22 mouse cellular contexts compared by ENCODE assay signal in the genomic region with DNA sequence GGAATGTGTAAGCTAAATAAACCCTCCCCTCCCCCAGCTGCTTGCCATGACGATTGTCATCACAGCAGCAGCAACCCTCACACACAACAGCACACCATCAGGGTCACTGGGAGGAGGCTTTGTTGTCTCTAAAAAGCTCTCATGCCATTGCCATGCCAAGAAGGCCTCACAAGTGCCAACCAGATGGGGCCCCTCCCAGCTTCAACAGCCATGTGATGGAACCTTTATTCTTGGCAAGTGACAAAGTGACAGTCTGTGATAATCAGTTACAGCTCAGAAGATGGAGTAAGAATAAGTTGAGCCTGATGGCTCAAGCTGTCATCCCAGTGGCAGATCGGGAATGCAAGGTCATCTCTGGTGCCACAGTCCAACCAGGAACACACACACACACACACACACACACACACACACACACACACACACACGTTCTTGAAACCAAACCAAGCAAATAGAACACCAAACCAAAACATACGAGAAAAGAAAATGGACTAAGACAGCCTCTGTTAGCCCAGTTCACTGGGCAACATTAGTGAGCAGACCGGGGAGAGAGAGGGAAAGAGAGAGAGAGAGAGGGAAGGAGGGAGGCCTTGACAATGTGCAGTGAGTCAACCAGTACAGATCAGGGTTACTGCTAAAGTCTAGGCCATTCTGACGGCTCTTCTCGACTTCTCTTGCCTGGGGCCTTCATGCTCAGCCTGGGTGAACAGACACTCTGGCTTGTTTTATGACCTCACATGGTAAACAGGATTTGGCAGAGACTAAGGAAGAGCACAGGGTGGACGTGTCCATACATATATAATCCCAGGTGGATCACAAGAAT. TPM values are rescaled to one million over a fixed set of nuclear protein-coding genes. Genes with fewer than 3 reads are reported as not detected.
DNase-seq lines count a peak whose midpoint lies in the region; ATAC-seq and TF ChIP-seq lines count a peak whose summit lies in the region.
"Had no signal": no experiment of that assay in that cellular context is flagged by ENCODE, and none has a peak within 500 bp of the region (broad histone marks: within the 10 kb centered on the region; RNA-seq: fewer than 3 reads in every experiment).

No protein-coding gene starts in this region.

- peaks cover 11% of the 10 kb centered on the region for H3K4me1 ChIP-seq in liver, adult 2 months (ENCODE audit: control insufficient read depth, insufficient read depth, low read length)
- H3K4me1 ChIP-seq in liver, postnatal 0 days (ENCODE audit: insufficient read depth), result peaks cover 20% of the 10 kb centered on the region

- TF ChIP-seq EP300 in liver, postnatal 0 days (IDR thresholded peaks at IDR 0.05; ENCODE audit: low read depth), result no peak

- no peak for TF ChIP-seq CTCF in liver, adult 2 months (IDR thresholded peaks at IDR 0.05; ENCODE audit: low read depth, low read length)
- TF ChIP-seq CTCF in liver, postnatal 0 days (IDR thresholded peaks at IDR 0.05; ENCODE audit: low read depth), result no peak

- no peak overlapping the region for H3K4me2 ChIP-seq in liver, postnatal 0 days (ENCODE audit: low read depth, low read length)
- H3K4me2 ChIP-seq: heart, embryonic 15.5 days; lung, embryonic 15.5 days; neural tube, embryonic 12.5 days had no signal

- H3K4me3 ChIP-seq in liver, adult 2 months (ENCODE audit: insufficient read depth, low read depth, low read length), result no peak overlapping the region
- no peak overlapping the region for H3K4me3 ChIP-seq in liver, postnatal 0 days (ENCODE audit: low read depth, low read length)
- H3K4me3 ChIP-seq: heart, embryonic 15.5 days; lung, embryonic 15.5 days; neural tube, embryonic 12.5 days had no signal

- no peak for TF ChIP-seq POLR2A in liver, adult 2 months (IDR thresholded peaks at IDR 0.05; ENCODE audit: extremely low read depth, insufficient read depth, low read length)

- no peak for ATAC-seq in liver, postnatal 0 days
- peak; percentile 20 for ATAC-seq in megakaryocyte progenitor cell, adult 5-6 weeks (replicated peaks; ENCODE audit: poor library complexity)
- ATAC-seq: intestine, postnatal 0 days; Patski had no signal

- no peaks in the 10 kb centered on the region for H3K9me3 ChIP-seq in liver, postnatal 0 days (ENCODE audit: low read length)
- H3K9me3 ChIP-seq: heart, embryonic 15.5 days; lung, embryonic 15.5 days; neural tube, embryonic 12.5 days had no signal

- 47% methylated on average over 8 of the region's 8 CpGs for WGBS in liver, adult 2 months
- 61% methylated on average over 8 of the region's 8 CpGs for WGBS in liver, postnatal 0 days (ENCODE audit: insufficient replicate concordance)

- peak; percentile 75 to 79 for DNase-seq in cerebellum, postnatal 10 days
- DNase-seq in cerebellum, postnatal 36 days, result no peak
- DNase-seq in liver, adult 2 months (ENCODE audit: extremely low read depth, low read depth, low spot score), result peak; percentile 48
- no peak for DNase-seq in liver, postnatal 0 days
- DNase-seq in adrenal gland, postnatal 14 days, result peak; percentile 79
- no peak for DNase-seq in ovary, postnatal 14 days (ENCODE audit: low spot score)
- DNase-seq: cerebellum, adult 2 months; gastrocnemius, postnatal 36 days; kidney, postnatal 36 days; midbrain, embryonic 14.5 days; thymus, postnatal 14 days had no signal

- H3K79me2 ChIP-seq in liver, adult 2 months (ENCODE audit: control insufficient read depth, insufficient read depth, low read length), result no peaks in the 10 kb centered on the region

- no peaks in the 10 kb centered on the region for H3K27me3 ChIP-seq in liver, adult 2 months (ENCODE audit: control insufficient read depth, insufficient read depth, low read length)
- no peaks in the 10 kb centered on the region for H3K27me3 ChIP-seq in liver, postnatal 0 days (ENCODE audit: insufficient read depth, low read length)
- H3K27me3 ChIP-seq: heart, embryonic 15.5 days; lung, embryonic 15.5 days; Patski had no signal

- H3K9ac ChIP-seq in liver, adult 2 months (ENCODE audit: low read depth, low read length), result no peak overlapping the region
- H3K9ac ChIP-seq in liver, postnatal 0 days (replicated peaks), result no peak overlapping the region
- H3K9ac ChIP-seq: heart, embryonic 15.5 days; liver, embryonic 14.5 days; lung, embryonic 15.5 days; neural tube, embryonic 12.5 days had no signal

- H3K27ac ChIP-seq in liver, adult 2 months (replicated peaks; ENCODE audit: insufficient read depth, low read depth, low read length), result peak overlapping the region; percentile 35
- H3K27ac ChIP-seq in liver, postnatal 0 days (ENCODE audit: low read depth), result no peak overlapping the region
- H3K27ac ChIP-seq: heart, embryonic 15.5 days; liver, embryonic 14.5 days; lung, embryonic 15.5 days; neural tube, embryonic 12.5 days had no signal

- H3K36me3 ChIP-seq in liver, adult 2 months (ENCODE audit: control insufficient read depth, insufficient read depth, low read length), result peaks cover 17% of the 10 kb centered on the region; the same call in 1 of the 2 replicates
- H3K36me3 ChIP-seq in liver, postnatal 0 days (replicated peaks; ENCODE audit: insufficient read depth, low read length), result peaks cover 27% of the 10 kb centered on the region

RNA-seq across cellular contexts. Expression of gene Flt3l, which starts 3.9 kb away (rescaled TPM):
- 3.2 and 5.4 TPM in 2 replicates for total RNA-seq in liver, adult 2 months (2014; rRNA removed)
- 20.8 and 30.8 TPM in 2 replicates for polyA plus RNA-seq in liver, adult 2 months (2012; rRNA removed)
- polyA plus RNA-seq in liver, postnatal 0 days (2015; fragmentation: Nextera tagmentation; extraction: Ambion mirVana), result 2.0 and 2.3 TPM in 2 replicates
- total RNA-seq in adrenal gland, postnatal 14 days (2021), result 13.3 and 25.0 TPM in 2 replicates
- total RNA-seq in megakaryocyte progenitor cell, adult 5-6 weeks (2015), result 8.2 and 8.5 TPM in 2 replicates
- 4.7 and 7.0 TPM in 2 replicates for total RNA-seq in megakaryocyte progenitor cell, adult 5-6 weeks (2017)

RNA-seq across cellular contexts. Expression of gene Gm45713, which starts 4.1 kb away (rescaled TPM):
- total RNA-seq in liver, adult 2 months (2014; rRNA removed), result 0.13 TPM in 1 of 2 replicates, not detected in the other
- 0.98 TPM in 1 of 2 replicates, not detected in the other for polyA plus RNA-seq in liver, adult 2 months (2012; rRNA removed)
- polyA plus RNA-seq in liver, postnatal 0 days (2015; fragmentation: Nextera tagmentation; extraction: Ambion mirVana), result 0.27 and 0.70 TPM in 2 replicates
- total RNA-seq in adrenal gland, postnatal 14 days (2021), result not detected in 2 replicates
- total RNA-seq in megakaryocyte progenitor cell, adult 5-6 weeks (2015), result not detected in 2 replicates
- total RNA-seq in megakaryocyte progenitor cell, adult 5-6 weeks (2017), result 1.4 TPM in 1 of 2 replicates, not detected in the other
- total RNA-seq: gastrocnemius, postnatal 36 days; layer of hippocampus, adult 8-10 months; left cerebral cortex, adult 18-20 months; left cerebral cortex, postnatal 25 days; megakaryocyte, adult 5-6 weeks had no signal
- polyA plus RNA-seq: heart, embryonic 15.5 days; neural tube, embryonic 12.5 days; Patski had no signal

RNA-seq across cellular contexts. Expression of gene Rpl13a, which starts 11.6 kb away (rescaled TPM):
- total RNA-seq in liver, adult 2 months (2014; rRNA removed), result 1,440 and 1,681 TPM in 2 replicates
- polyA plus RNA-seq in liver, adult 2 months (2012; rRNA removed), result 488 and 544 TPM in 2 replicates
- 938 and 993 TPM in 2 replicates for polyA plus RNA-seq in liver, postnatal 0 days (2015; fragmentation: Nextera tagmentation; extraction: Ambion mirVana)
- 1,693 and 2,079 TPM in 2 replicates for total RNA-seq in adrenal gland, postnatal 14 days (2021)
- total RNA-seq in megakaryocyte progenitor cell, adult 5-6 weeks (2015), result 2,930 and 3,118 TPM in 2 replicates
- 3,320 and 3,859 TPM in 2 replicates for total RNA-seq in megakaryocyte progenitor cell, adult 5-6 weeks (2017)

RNA-seq across cellular contexts. Expression of gene Pih1d1, which starts 14.0 kb away (rescaled TPM):
- total RNA-seq in liver, adult 2 months (2014; rRNA removed), result 48.0 and 59.1 TPM in 2 replicates
- polyA plus RNA-seq in liver, adult 2 months (2012; rRNA removed), result 62.1 and 66.4 TPM in 2 replicates
- polyA plus RNA-seq in liver, postnatal 0 days (2015; fragmentation: Nextera tagmentation; extraction: Ambion mirVana), result 37.6 and 37.8 TPM in 2 replicates
- total RNA-seq in adrenal gland, postnatal 14 days (2021), result 55.6 and 58.5 TPM in 2 replicates
- 114 and 146 TPM in 2 replicates for total RNA-seq in megakaryocyte progenitor cell, adult 5-6 weeks (2015)
- 34.9 and 61.8 TPM in 2 replicates for total RNA-seq in megakaryocyte progenitor cell, adult 5-6 weeks (2017)

RNA-seq across cellular contexts. Expression of gene Aldh16a1, which starts 14.3 kb away (rescaled TPM):
- 33.3 and 47.6 TPM in 2 replicates for total RNA-seq in liver, adult 2 months (2014; rRNA removed)
- polyA plus RNA-seq in liver, adult 2 months (2012; rRNA removed), result 116 and 162 TPM in 2 replicates
- polyA plus RNA-seq in liver, postnatal 0 days (2015; fragmentation: Nextera tagmentation; extraction: Ambion mirVana), result 26.8 and 29.6 TPM in 2 replicates
- 59.8 and 59.9 TPM in 2 replicates for total RNA-seq in adrenal gland, postnatal 14 days (2021)
- 57.5 and 59.3 TPM in 2 replicates for total RNA-seq in megakaryocyte progenitor cell, adult 5-6 weeks (2015)
- 23.4 and 25.8 TPM in 2 replicates for total RNA-seq in megakaryocyte progenitor cell, adult 5-6 weeks (2017)

Comparison
In these comparisons a context has a peak if more than half of its experiments do, and no peak if none do; other contexts are left out.
1. DNase-seq: peak in cerebellum, postnatal 10 days (2 of 2), liver, adult 2 months (single experiment) and adrenal gland, postnatal 14 days (single experiment); none in cerebellum, postnatal 36 days (0 of 2), liver, postnatal 0 days (single experiment) and ovary, postnatal 14 days (single experiment).